In the genomic region with DNA sequence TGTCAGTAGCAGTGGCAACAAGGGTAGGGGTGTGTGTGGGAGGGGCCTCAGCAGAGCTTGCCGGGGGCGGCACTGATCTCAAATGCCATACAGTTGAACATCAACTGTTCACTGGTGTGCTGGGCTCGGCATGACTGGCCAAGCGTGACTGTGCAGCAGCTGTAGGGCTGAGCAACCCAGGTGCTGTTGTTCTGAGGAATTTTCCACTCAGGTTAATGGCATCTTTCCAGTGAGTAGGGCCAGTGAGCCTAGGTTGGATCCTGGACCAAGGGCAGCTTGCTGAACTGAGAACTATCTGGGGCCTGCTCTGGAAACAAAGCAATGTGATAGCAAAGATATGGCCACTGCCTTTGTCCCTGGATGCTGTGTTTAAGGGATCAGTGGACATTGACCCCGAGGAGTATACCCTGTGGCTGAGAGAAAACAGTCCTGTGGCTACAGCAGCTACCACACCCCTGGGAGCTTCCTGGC, we compare ENCODE assay signal across 15 mouse cellular contexts. TPM values are rescaled to one million over a fixed set of nuclear protein-coding genes. Genes with fewer than 3 reads are reported as not detected.
DNase-seq lines count a peak whose midpoint lies in the region; ATAC-seq and TF ChIP-seq lines count a peak whose summit lies in the region.
"Had no signal": no experiment of that assay in that cellular context is flagged by ENCODE, and none has a peak within 500 bp of the region (broad histone marks: within the 10 kb centered on the region; RNA-seq: fewer than 3 reads in every experiment).

No protein-coding gene starts in this region.

- H3K36me3 ChIP-seq in CH12.LX (replicated peaks in 1 of 2; ENCODE audit: control insufficient read depth in 1 of 2, insufficient read depth in 1 of 2, low read length in 1 of 2) = peaks cover 0 to 19% of the 10 kb centered on the region in 2 experiments
- H3K36me3 ChIP-seq in myocyte (ENCODE audit: control insufficient read depth, insufficient read depth) = no peaks in the 10 kb centered on the region
- H3K36me3 ChIP-seq in limb, embryonic 10.5 days = no peaks in the 10 kb centered on the region
- H3K36me3 ChIP-seq: forebrain, embryonic 15.5 days; heart, embryonic 13.5 days; midbrain, embryonic 12.5 days had no signal

- H3K27me3 ChIP-seq in CH12.LX (replicated peaks) (no peaks in the 10 kb centered on the region), Patski (no peaks in the 10 kb centered on the region), myocyte (ENCODE audit: control insufficient read depth, insufficient read depth, insufficient read length) (no peaks in the 10 kb centered on the region)
- no peaks in the 10 kb centered on the region for H3K27me3 ChIP-seq in limb, embryonic 10.5 days (ENCODE audit: low read depth, poor library complexity, severe bottlenecking)
- H3K27me3 ChIP-seq: forebrain, embryonic 15.5 days; heart, embryonic 13.5 days; midbrain, embryonic 12.5 days had no signal

- CTCF ChIA-PET in Patski (lab: Charles Lee) = interaction anchor here (1.1 to 1.2 kb wide), 2 partner anchors 9 to 25 kb away, joined by 3 read pairs; no protein-coding TSS in a partner anchor

- POLR2A ChIA-PET in Patski (lab: Charles Lee) = interaction anchor here (1.0 to 1.9 kb wide), 3 partner anchors 9 to 26 kb away, joined by 3 to 8 read pairs (median 4); a partner anchor contains a TSS

- no peaks in the 10 kb centered on the region for H3K79me2 ChIP-seq in CH12.LX (replicated peaks; ENCODE audit: control insufficient read depth, extremely low read depth, insufficient read depth, poor library complexity, severe bottlenecking)
- no peaks in the 10 kb centered on the region for H3K79me2 ChIP-seq in myocyte (ENCODE audit: control insufficient read depth, insufficient read depth)

- peak overlapping the region; percentile 21; the same call in 1 of the 2 replicates for H3K4me2 ChIP-seq in CH12.LX (ENCODE audit: insufficient read depth, low read depth, poor library complexity, severe bottlenecking)
- no peak overlapping the region for H3K4me2 ChIP-seq in myocyte (ENCODE audit: low read depth)
- H3K4me2 ChIP-seq: forebrain, embryonic 15.5 days; heart, embryonic 13.5 days; midbrain, embryonic 12.5 days had no signal

- no peak; the same call in 1 of the 2 replicates for TF ChIP-seq RAD21 in CH12.LX (IDR thresholded peaks at IDR 0.05; ENCODE audit: low read depth, low read length)

- dilution Hi-C loops in CH12.LX (cut with MboI; ENCODE audit: extremely low pct_ligation_motif_present, extremely low pct_unique_long_range_greater_than_20kb, low sequenced_read_pairs) = no loop called here

- H3K4me1 ChIP-seq in CH12.LX (ENCODE audit: control insufficient read depth in 1 of 2, insufficient read depth in 2 of 2) = peaks cover 16 to 31% of the 10 kb centered on the region in 2 experiments
- 0 out of 2 replicates have a peak, but pooled peaks cover 3% of the 10 kb centered on the region for H3K4me1 ChIP-seq in limb, embryonic 10.5 days
- H3K4me1 ChIP-seq: forebrain, embryonic 15.5 days; midbrain, embryonic 12.5 days had no signal

- DNase-seq in CH12.LX (ENCODE audit: extremely low read depth) (peak; percentile 73), Patski (ENCODE audit: low read depth, low spot score) (peak; percentile 54)
- peak; percentile 98 for DNase-seq in kidney, adult 9 months
- DNase-seq in frontal cortex, postnatal 25 days (ENCODE audit: low spot score in 2 of 2) = no peak
- no peak for DNase-seq in testis, postnatal 10 days (ENCODE audit: low spot score)
- DNase-seq in limb, embryonic 10.5 days (ENCODE audit: low spot score) = no peak
- DNase-seq: cerebellum, adult 9-10 months; lung, postnatal 36 days had no signal

- 89% methylated on average over 5 of the region's 5 CpGs for WGBS in limb, embryonic 10.5 days

- no peak overlapping the region for H3K9ac ChIP-seq in CH12.LX (ENCODE audit: insufficient read depth, low read depth)
- H3K9ac ChIP-seq: forebrain, embryonic 15.5 days; heart, embryonic 13.5 days; liver, embryonic 14.5 days; midbrain, embryonic 12.5 days had no signal

- no peak for TF ChIP-seq CTCF in CH12.LX (conservative IDR thresholded peaks at IDR 0.05 in 1 of 2, IDR thresholded peaks at IDR 0.05 in 1 of 2; ENCODE audit: low read depth in 2 of 2, low read length in 2 of 2)
- TF ChIP-seq CTCF in Patski (IDR thresholded peaks at IDR 0.05) = no peak

- peak; percentile 73 for ATAC-seq in Patski
- ATAC-seq: forebrain, embryonic 15.5 days had no signal

- in situ Hi-C loops in CH12.LX (cut with MboI; ENCODE audit: low pct_ligation_motif_present, low pct_unique_long_range_greater_than_20kb, low sequenced_read_pairs) (no loop called here), Patski (cut with MboI; ENCODE audit: low pct_unique_long_range_greater_than_20kb) (no loop called here)

- peaks cover 5% of the 10 kb centered on the region for H3K9me3 ChIP-seq in CH12.LX (replicated peaks; ENCODE audit: low read length)
- H3K9me3 ChIP-seq in limb, embryonic 10.5 days (replicated peaks) = no peaks in the 10 kb centered on the region
- H3K9me3 ChIP-seq: forebrain, embryonic 15.5 days; heart, embryonic 13.5 days had no signal

- TF ChIP-seq POLR2A in CH12.LX (IDR thresholded peaks at IDR 0.05; ENCODE audit: low read depth, low read length) = no peak
- no peak for TF ChIP-seq POLR2A in myocyte (IDR thresholded peaks at IDR 0.05; ENCODE audit: insufficient read length, low read depth)

- H3ac ChIP-seq in myocyte (ENCODE audit: control insufficient read depth, insufficient read length) = no peak overlapping the region

- TF ChIP-seq EP300 in CH12.LX (IDR thresholded peaks at IDR 0.05; ENCODE audit: low read length) = peak; percentile 90

- H3K27ac ChIP-seq in CH12.LX (ENCODE audit: insufficient read depth, low read depth) = peak overlapping the region; percentile 42; the same call in 1 of the 2 replicates
- H3K27ac ChIP-seq in limb, embryonic 10.5 days = no peak overlapping the region
- H3K27ac ChIP-seq: forebrain, embryonic 15.5 days; heart, embryonic 13.5 days; layer of hippocampus, adult 2 months; liver, embryonic 14.5 days; midbrain, embryonic 12.5 days had no signal

- H3K4me3 ChIP-seq in CH12.LX (replicated peaks in 1 of 3; ENCODE audit: low read depth in 2 of 3, low read length in 2 of 3, poor library complexity in 1 of 3) = no peak overlapping the region
- H3K4me3 ChIP-seq in myocyte = no peak overlapping the region
- no peak overlapping the region for H3K4me3 ChIP-seq in limb, embryonic 10.5 days
- H3K4me3 ChIP-seq: forebrain, embryonic 15.5 days; heart, embryonic 13.5 days; layer of hippocampus, adult 2 months; midbrain, embryonic 12.5 days had no signal

TF ChIP-seq in CH12.LX, 34 proteins besides CTCF, POLR2A, EP300 and RAD21 (continues in another document):
- no peak for TF ChIP-seq ELF1 (IDR thresholded peaks at IDR 0.05; ENCODE audit: low read depth, low read length)
- no peak for TF ChIP-seq MYC (IDR thresholded peaks at IDR 0.05; ENCODE audit: low read depth, low read length)
- TF ChIP-seq SIN3A (IDR thresholded peaks at IDR 0.05; ENCODE audit: low read length) = peak; percentile 36; the same call in 1 of the 2 replicates
- TF ChIP-seq BHLHE40 (IDR thresholded peaks at IDR 0.05; ENCODE audit: low read depth, low read length) = peak; percentile 92
- TF ChIP-seq MAZ (IDR thresholded peaks at IDR 0.05; ENCODE audit: low read depth, low read length) = no peak
- no peak for TF ChIP-seq NELFE (IDR thresholded peaks at IDR 0.05; ENCODE audit: low read depth, low read length)
- 0 out of 2 replicates have a peak, but pooled peaks have one; percentile 26 for TF ChIP-seq CHD2 (IDR thresholded peaks at IDR 0.05; ENCODE audit: low read length)
- TF ChIP-seq IRF4 (IDR thresholded peaks at IDR 0.05; ENCODE audit: low read depth, low read length) = peak; percentile 34; the same call in 1 of the 2 replicates
- TF ChIP-seq GABPA (IDR thresholded peaks at IDR 0.05; ENCODE audit: insufficient replicate concordance, low read depth, low read length) = no peak

TF ChIP-seq in myocyte, 11 proteins besides CTCF, POLR2A, EP300 and RAD21:
- no peak for TF ChIP-seq MYOG (IDR thresholded peaks at IDR 0.05; ENCODE audit: control insufficient read depth in 1 of 3, insufficient read depth in 1 of 3, insufficient read length in 2 of 3, low read depth in 2 of 3)
- TF ChIP-seq MYOD1 (IDR thresholded peaks at IDR 0.05; ENCODE audit: control insufficient read depth in 1 of 3, insufficient read length in 2 of 3, low read depth in 2 of 3) = peak in 2 of 3 experiments; percentile 3 to 27
TF ChIP-seq in myocyte: peak in this region for 1.

RNA-seq across cellular contexts. Expression of a gene that starts 7.3 kb away (rescaled TPM):
- total RNA-seq in CH12.LX (2012; rRNA removed) = 0.64 and 0.80 TPM in 2 replicates
- 0.69 TPM in 1 of 2 replicates, not detected in the other for total RNA-seq in CH12.LX (2014; rRNA removed)
- 4.3 and 5.9 TPM in 2 replicates for polyA plus RNA-seq in CH12.LX (2012; ENCODE audit: insufficient read length, low read depth)
- 6.7 TPM for polyA plus RNA-seq in Patski (2021)
- polyA plus RNA-seq in myocyte (2012; fragmentation: generic; extraction: Trizol) = 0.89 TPM
- polyA plus RNA-seq in limb, embryonic 10.5 days (2016; fragmentation: Nextera tagmentation; extraction: Ambion mirVana) = 6.3 and 6.5 TPM in 2 replicates
- total RNA-seq: layer of hippocampus, adult 2 months; left cerebral cortex, postnatal 14 days had no signal

RNA-seq across cellular contexts. Expression of a gene that starts 25.8 kb away (rescaled TPM):
- total RNA-seq in CH12.LX (2012; rRNA removed) (30.4 and 33.3 TPM in 2 replicates), CH12.LX (2014; rRNA removed) (13.4 and 14.9 TPM in 2 replicates)
- polyA plus RNA-seq in CH12.LX (2012; ENCODE audit: insufficient read length, low read depth) (40.2 and 47.4 TPM in 2 replicates), Patski (2021) (26.4 TPM), myocyte (2012; fragmentation: generic; extraction: Trizol) (11.9 TPM)
- polyA plus RNA-seq in limb, embryonic 10.5 days (2016; fragmentation: Nextera tagmentation; extraction: Ambion mirVana) = 25.5 and 29.2 TPM in 2 replicates

RNA-seq across cellular contexts. Expression of a gene that starts 48.2 kb away (rescaled TPM):
- total RNA-seq in CH12.LX (2012; rRNA removed) = 163 and 167 TPM in 2 replicates
- total RNA-seq in CH12.LX (2014; rRNA removed) = 143 and 145 TPM in 2 replicates
- 284 and 287 TPM in 2 replicates for polyA plus RNA-seq in CH12.LX (2012; ENCODE audit: insufficient read length, low read depth)
- 128 TPM for polyA plus RNA-seq in Patski (2021)
- polyA plus RNA-seq in myocyte (2012; fragmentation: generic; extraction: Trizol) = 103 TPM
- polyA plus RNA-seq in limb, embryonic 10.5 days (2016; fragmentation: Nextera tagmentation; extraction: Ambion mirVana) = 107 and 112 TPM in 2 replicates

RNA-seq across cellular contexts. Expression of a gene that starts 53.0 kb away (rescaled TPM):
- total RNA-seq in CH12.LX (2012; rRNA removed) (0.13 and 0.34 TPM in 2 replicates), CH12.LX (2014; rRNA removed) (not detected in 2 replicates)
- polyA plus RNA-seq in CH12.LX (2012; ENCODE audit: insufficient read length, low read depth) (0.37 and 0.69 TPM in 2 replicates), Patski (2021) (0.95 TPM), myocyte (2012; fragmentation: generic; extraction: Trizol) (1.3 TPM)
- 1.1 TPM in 2 replicates for polyA plus RNA-seq in limb, embryonic 10.5 days (2016; fragmentation: Nextera tagmentation; extraction: Ambion mirVana)

Comparison
In these comparisons a context has a peak if more than half of its experiments do, and no peak if none do; other contexts are left out.
1. DNase-seq: peak in CH12.LX (single experiment), Patski (single experiment) and kidney, adult 9 months (single experiment); none in frontal cortex, postnatal 25 days (0 of 2), testis, postnatal 10 days (single experiment) and limb, embryonic 10.5 days (single experiment).